Mouse (Mus musculus) myocyte (in vitro differentiated cells): ENCODE results near the gene Tpcn1.

Source experiments
- CEBPB ChIP-seq: IDR thresholded peaks from 2 replicates; pipeline ENCODE4 v1.6.1; 2011; ENCODE audit warnings: mild to moderate bottlenecking, moderate library complexity; ENCODE audit not compliant: poor library complexity, insufficient read depth, severe bottlenecking
- E2F4 ChIP-seq: IDR thresholded peaks from one replicate; pipeline ENCODE4 v1.6.1; 2011; ENCODE audit warnings: mild to moderate bottlenecking, control low read depth, moderate library complexity; ENCODE audit not compliant: insufficient read depth
- MAX ChIP-seq: IDR thresholded peaks from one replicate; pipeline ENCODE4 v1.6.1; 2011; ENCODE audit warnings: low read depth, mild to moderate bottlenecking, control low read depth
- MYOG ChIP-seq, 3 experiments: IDR thresholded peaks; one replicate each; pipeline ENCODE4 v1.6.1; 2011; ENCODE audit warnings: control low read depth in 2 of 3, low read depth in 2 of 3, mild to moderate bottlenecking in 2 of 3; ENCODE audit not compliant: insufficient read length in 2 of 3, control insufficient read depth in 1 of 3, insufficient read depth in 1 of 3
- POLR2A ChIP-seq: IDR thresholded peaks from one replicate; pipeline ENCODE4 v1.6.1; 2011; ENCODE audit warnings: low read depth, mild to moderate bottlenecking, control low read depth, moderate library complexity; ENCODE audit not compliant: insufficient read length
- POLR2AphosphoS2 ChIP-seq: IDR thresholded peaks from one replicate; pipeline ENCODE4 v1.6.1; 2011; ENCODE audit warnings: low read depth, control low read depth; ENCODE audit not compliant: insufficient read length
- REST ChIP-seq: IDR thresholded peaks from one replicate; pipeline ENCODE4 v1.6.1; 2011; ENCODE audit warnings: mild to moderate bottlenecking, control low read depth, moderate library complexity; ENCODE audit not compliant: insufficient read depth, insufficient read length
- SRF ChIP-seq: IDR thresholded peaks from one replicate; pipeline ENCODE4 v1.6.1; 2011; ENCODE audit warnings: low read depth; ENCODE audit not compliant: control insufficient read depth, insufficient read length
- TCF12 ChIP-seq: IDR thresholded peaks from one replicate; pipeline ENCODE4 v1.6.1; 2011; ENCODE audit warnings: mild to moderate bottlenecking, control low read depth; ENCODE audit not compliant: poor library complexity, insufficient read depth, severe bottlenecking
- TCF3 ChIP-seq: IDR thresholded peaks from one replicate; pipeline ENCODE4 v1.6.1; 2011; ENCODE audit warnings: low read depth, control low read depth; ENCODE audit not compliant: insufficient read length
- USF1 ChIP-seq: IDR thresholded peaks from one replicate; pipeline ENCODE4 v1.6.1; 2011; ENCODE audit warnings: low read depth, mild to moderate bottlenecking, control low read depth, moderate library complexity

- no peak for TF ChIP-seq POLR2A
- no peak for TF ChIP-seq MAX
- TF ChIP-seq TCF12 = no peak
- no peak for TF ChIP-seq USF1
- no peak for TF ChIP-seq CEBPB
- TF ChIP-seq MYOG (IDR thresholded peaks at IDR 0.05; ENCODE audit: control insufficient read depth in 1 of 3, insufficient read depth in 1 of 3, insufficient read length in 2 of 3, low read depth in 2 of 3) = no peak
- no peak for TF ChIP-seq E2F4
- TF ChIP-seq TCF3 = no peak
- TF ChIP-seq POLR2AphosphoS2 = no peak
- TF ChIP-seq REST = no peak
- no peak for TF ChIP-seq SRF
Measured at GRCm38 (mm10) chr5:120619201-120619600, 30.7 kb upstream of the Tpcn1 start.
